Mouse (Mus musculus) kidney, postnatal 14 days (tissue): ENCODE results near the gene Ddx19b.
"Not testable (repeated sequence)": the region's sequence is repeated elsewhere in the genome, so short reads cannot be mapped to it uniquely, and the experiment has no call there.

Experiments used
- DNase-seq: peaks from one replicate; pipeline ENCODE4 v3.0.0; 2022; ENCODE audit warnings: mixed read lengths

Ddx19b gene

GRCm38 (mm10) chr8:110963051-110963450 is 68.5 kb downstream of the Ddx19b start:
- no peak for DNase-seq

- no peak for DNase-seq
Measured at GRCm38 (mm10) chr8:110959906-110960305, 71.6 kb downstream of the Ddx19b start.

GRCm38 (mm10) chr8:110959071-110959780 is 72.3 kb downstream of the Ddx19b start:
- DNase-seq = no peak

GRCm38 (mm10) chr8:110958553-110958952 is 73.0 kb downstream of the Ddx19b start:
- not testable (repeated sequence) for DNase-seq

GRCm38 (mm10) chr8:110958135-110958534 is 73.4 kb downstream of the Ddx19b start:
- DNase-seq = no peak

GRCm38 (mm10) chr8:110957471-110957870 is 74.1 kb downstream of the Ddx19b start:
- DNase-seq = no peak

GRCm38 (mm10) chr8:110956619-110957450 is 74.7 kb downstream of the Ddx19b start:
- DNase-seq = no peak

- no peak for DNase-seq
Measured at GRCm38 (mm10) chr8:110954776-110955175, 76.8 kb downstream of the Ddx19b start.
